Mouse (Mus musculus) midbrain, embryonic 12.5 days (tissue): ENCODE results near the gene Atf5. TPM values are rescaled to one million over a fixed set of nuclear protein-coding genes. Genes with fewer than 3 reads are reported as not detected.

Experiments
- ATAC-seq: fragments of 200-750 bp; cut with Nextera tagmentation; 2 replicates; pipeline ENCODE4 v1.8.0; 2017; ENCODE audit warnings: low read depth, moderate TSS enrichment, moderate library complexity; ENCODE audit not compliant: low FRiP score
- H3K27ac ChIP-seq: fragments of 300-500 bp; sonication (generic); replicated peaks from 2 replicates; pipeline ENCODE4 v1.5.1; 2016; ENCODE audit warnings: mild to moderate bottlenecking
- H3K27me3 ChIP-seq: fragments of 300-500 bp; sonication (generic); 2 replicates; pipeline ENCODE4 v1.6.1; 2016; ENCODE audit warnings: mild to moderate bottlenecking
- H3K36me3 ChIP-seq: fragments of 300-500 bp; sonication (generic); 2 replicates; pipeline ENCODE4 v1.6.1; 2016
- H3K4me1 ChIP-seq: fragments of 300-500 bp; sonication (generic); 2 replicates; pipeline ENCODE4 v1.6.1; 2016
- H3K4me2 ChIP-seq: fragments of 300-500 bp; sonication (generic); replicated peaks from 2 replicates; pipeline ENCODE4 v1.6.1; 2016; ENCODE audit warnings: mild to moderate bottlenecking, moderate library complexity
- H3K4me3 ChIP-seq: fragments of 300-500 bp; sonication (generic); 2 replicates; pipeline ENCODE4 v1.5.1; 2016; ENCODE audit warnings: mild to moderate bottlenecking
- H3K9ac ChIP-seq: fragments of 300-500 bp; sonication (generic); replicated peaks from 2 replicates; pipeline ENCODE4 v1.6.1; 2016; ENCODE audit warnings: mild to moderate bottlenecking, moderate library complexity
- H3K9me3 ChIP-seq: fragments of 300-500 bp; sonication (generic); 2 replicates; pipeline ENCODE4 v1.6.1; 2016; ENCODE audit warnings: mild to moderate bottlenecking
- WGBS: fragments of 180-500 bp; shearing (Covaris S2); methylation state at CpG from one replicate; pipeline ENCODE4 v1.1.7; 2016; 5-methylcytosine and 5-hydroxymethylcytosine counted together
- polyA plus RNA-seq: library from polyadenylated mRNA; unstranded; fragments of >200 nt; fragmentation: Nextera tagmentation; extraction: Ambion mirVana; gene quantifications from 2 replicates; pipeline ENCODE4 v1.2.1, GENCODE M21; 2016

Atf5 gene
- polyA plus RNA-seq, 1 experiment from 2014 or later, result 5.6 TPM

DNA sequence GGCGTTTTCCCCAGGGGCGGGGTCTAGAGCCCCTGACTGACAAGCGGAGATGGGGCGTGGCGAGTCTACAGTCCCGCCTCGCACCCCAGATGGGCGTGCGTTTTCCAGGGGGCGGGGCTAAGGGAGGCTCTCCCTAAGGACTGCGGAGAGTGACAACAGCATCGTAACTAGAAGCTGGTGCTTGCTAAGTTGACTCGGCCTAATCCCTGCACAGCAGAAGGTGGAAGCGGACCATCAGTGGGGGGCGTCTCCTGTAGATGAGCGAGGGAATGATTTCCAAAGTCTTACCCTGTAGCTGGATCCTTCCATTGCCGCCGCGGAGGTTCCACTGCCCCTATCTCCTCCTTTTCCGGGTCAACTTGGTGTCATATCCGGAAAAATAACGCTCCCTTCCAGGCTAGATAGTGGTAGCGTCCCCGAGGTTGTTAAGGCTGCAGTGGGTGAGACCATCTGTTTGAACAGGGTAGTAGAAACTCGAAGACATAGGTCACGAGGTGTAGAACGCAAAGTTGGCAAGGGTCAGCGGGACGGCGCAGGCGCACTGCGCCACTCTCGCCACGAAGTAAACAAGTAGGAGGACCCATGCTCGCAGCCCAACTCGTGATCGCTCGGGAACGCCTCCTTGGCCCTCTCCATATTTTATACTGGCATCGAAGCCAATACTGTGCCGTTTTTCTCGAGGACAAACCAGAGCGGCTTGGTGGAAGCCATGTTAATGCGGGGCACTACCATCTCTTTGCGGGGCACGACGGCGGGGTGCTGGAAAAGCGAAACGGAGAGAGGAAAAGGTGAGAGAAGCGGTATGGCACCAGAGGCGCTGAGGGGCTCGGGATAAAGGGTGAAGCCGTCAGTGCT lies 32.3 kb upstream of the Atf5 start, which contains the start of the genes Akt1s1 and Tbc1d17:
Akt1s1 (plus strand) TSS at position 431 of the 855 bp plus-strand sequence.
Tbc1d17 (minus strand) TSS at position 519 of the 855 bp plus-strand sequence.
- Histone ChIP-seq H3K4me3 (peak within 1 kb of the TSS; percentile 78), H3K27ac (peak within 1 kb of the TSS; percentile 93), H3K27me3 (no peaks in the 10 kb centered on the region), H3K4me2 (peak within 1 kb of the TSS; percentile 89), H3K4me1 (peaks cover 38% of the 10 kb centered on the region), H3K9me3 (no peaks in the 10 kb centered on the region), H3K9ac (peak within 1 kb of the TSS; percentile 67), H3K36me3 (peaks cover 44% of the 10 kb centered on the region)
- WGBS, result under 1% methylated on average over 54 of the region's 54 CpGs
- peak; percentile 82 for ATAC-seq

DNA sequence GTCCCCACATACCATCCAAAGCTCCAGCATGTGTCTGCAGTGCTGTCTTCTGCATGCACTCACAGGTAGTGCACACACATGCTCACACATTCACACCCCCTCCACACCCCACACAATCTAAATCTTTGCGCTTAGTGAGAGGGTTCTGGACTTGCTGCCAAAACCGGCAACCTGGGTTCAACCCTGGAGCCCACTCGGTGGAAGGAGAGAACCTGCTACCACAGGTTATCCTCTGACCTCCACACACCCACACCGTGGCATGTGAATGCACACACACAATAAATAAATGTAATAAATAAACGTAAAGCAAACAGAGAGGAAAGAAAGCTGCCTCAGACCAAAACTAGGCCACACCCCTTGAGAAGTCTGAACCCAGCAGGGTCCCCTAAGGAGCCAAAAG lies 31.3 kb upstream of the Atf5 start:
- no peaks in the 10 kb centered on the region for H3K9me3 ChIP-seq
- 90% methylated on average over 5 of the region's 5 CpGs for WGBS
- peaks cover 29% of the 10 kb centered on the region for H3K4me1 ChIP-seq
- peak overlapping the region; percentile 93; the same call in 1 of the 2 replicates for H3K27ac ChIP-seq
- peaks cover 46% of the 10 kb centered on the region for H3K36me3 ChIP-seq
- no peaks in the 10 kb centered on the region for H3K27me3 ChIP-seq
- peak overlapping the region; percentile 89 for H3K4me2 ChIP-seq
- peak overlapping the region; percentile 78 for H3K4me3 ChIP-seq
- no peak for ATAC-seq
- peak overlapping the region; percentile 51 for H3K9ac ChIP-seq

DNA sequence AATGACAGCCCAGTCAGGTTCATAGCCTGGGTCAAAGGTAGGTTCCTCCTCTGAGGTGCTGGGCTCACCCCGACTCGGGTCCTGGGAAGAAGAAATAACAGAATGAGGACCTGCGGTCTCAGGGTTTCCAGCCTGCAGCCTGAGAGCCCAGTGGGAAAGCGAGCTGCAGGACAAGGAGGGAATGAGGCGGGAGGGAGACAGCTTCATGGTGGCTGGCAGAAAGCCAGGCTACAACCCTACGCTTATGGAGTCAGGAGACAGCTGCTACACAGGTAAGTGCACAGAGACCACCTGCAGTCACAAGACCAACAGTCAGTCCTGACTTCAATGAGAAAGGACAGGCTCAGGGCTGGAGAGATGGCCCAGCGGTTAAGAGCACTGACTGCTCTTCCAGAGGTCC lies 30.3 kb upstream of the Atf5 start:
- Histone ChIP-seq H3K9ac (no peak overlapping the region), H3K4me2 (no peak overlapping the region), H3K27me3 (peaks cover 1% of the 10 kb centered on the region; the same call in 1 of the 2 replicates), H3K4me1 (peaks cover 27% of the 10 kb centered on the region), H3K36me3 (peaks cover 50% of the 10 kb centered on the region), H3K9me3 (no peaks in the 10 kb centered on the region), H3K27ac (no peak overlapping the region), H3K4me3 (no peak overlapping the region)
- 93% methylated on average over 7 of the region's 7 CpGs for WGBS
- no peak for ATAC-seq

DNA sequence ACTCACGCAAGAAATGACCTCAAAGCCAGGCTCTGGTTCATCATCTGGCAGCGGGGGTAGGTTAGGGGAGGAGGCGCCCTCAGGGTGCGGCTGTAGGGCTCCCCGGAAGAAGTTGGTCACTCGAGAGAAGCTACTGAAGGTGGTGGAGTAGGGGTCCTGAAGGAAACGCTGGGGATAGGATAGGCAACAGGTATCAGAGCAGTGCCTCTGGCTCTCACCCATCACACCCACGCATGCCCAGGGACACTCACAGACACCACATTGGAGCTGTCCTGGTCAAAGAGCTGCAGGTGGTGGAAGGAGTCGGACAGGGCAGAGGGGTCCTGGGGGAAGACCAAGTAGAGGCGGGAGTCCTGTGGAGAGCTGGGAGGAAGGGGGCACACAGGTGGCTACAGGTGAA lies 28.5 kb upstream of the Atf5 start:
- Histone ChIP-seq H3K4me1 (peaks cover 13% of the 10 kb centered on the region), H3K4me3 (no peak overlapping the region), H3K4me2 (no peak overlapping the region), H3K27ac (no peak overlapping the region), H3K9ac (no peak overlapping the region), H3K36me3 (peaks cover 64% of the 10 kb centered on the region), H3K9me3 (no peaks in the 10 kb centered on the region), H3K27me3 (peaks cover 19% of the 10 kb centered on the region)
- 95% methylated on average over 10 of the region's 10 CpGs for WGBS
- ATAC-seq, result no peak

DNA sequence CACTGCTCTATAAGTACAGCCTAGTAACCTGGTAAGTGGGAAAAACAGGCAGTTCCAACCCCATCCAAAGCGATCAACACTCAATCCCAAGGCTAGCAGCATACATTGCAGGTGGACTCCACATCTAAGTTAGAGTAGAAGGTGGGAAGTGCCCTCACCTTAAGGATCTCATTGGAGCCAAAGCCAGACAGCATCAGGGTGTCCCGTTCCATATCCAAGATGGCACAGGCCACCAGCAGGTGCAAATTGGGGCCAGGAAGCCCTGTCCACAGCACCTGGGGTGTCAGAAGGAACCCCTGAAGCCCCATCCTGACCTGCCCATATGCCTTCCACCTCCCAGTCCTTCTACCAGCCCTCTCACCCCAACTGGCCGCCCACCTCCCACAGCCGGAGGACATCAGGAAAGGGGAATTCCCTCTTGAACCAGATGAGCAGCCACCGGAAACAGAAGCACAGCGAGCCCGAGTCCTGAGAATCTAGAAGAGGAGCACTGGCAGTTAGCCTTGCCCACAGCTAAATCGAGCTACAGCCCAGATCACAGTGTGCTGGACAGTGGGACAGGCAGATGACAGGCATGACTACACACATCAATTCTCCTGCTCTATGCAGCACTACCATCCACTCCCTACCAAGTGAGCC lies 25.5 kb upstream of the Atf5 start:
- H3K27ac ChIP-seq, result no peak overlapping the region
- H3K9me3 ChIP-seq, result no peaks in the 10 kb centered on the region
- no peak overlapping the region for H3K4me3 ChIP-seq
- H3K4me2 ChIP-seq, result no peak overlapping the region
- H3K36me3 ChIP-seq, result peaks cover 64% of the 10 kb centered on the region
- H3K9ac ChIP-seq, result no peak overlapping the region
- ATAC-seq, result no peak
- peaks cover 12% of the 10 kb centered on the region for H3K4me1 ChIP-seq
- peaks cover 43% of the 10 kb centered on the region for H3K27me3 ChIP-seq
- WGBS, result 98% methylated on average over 8 of the region's 8 CpGs

DNA sequence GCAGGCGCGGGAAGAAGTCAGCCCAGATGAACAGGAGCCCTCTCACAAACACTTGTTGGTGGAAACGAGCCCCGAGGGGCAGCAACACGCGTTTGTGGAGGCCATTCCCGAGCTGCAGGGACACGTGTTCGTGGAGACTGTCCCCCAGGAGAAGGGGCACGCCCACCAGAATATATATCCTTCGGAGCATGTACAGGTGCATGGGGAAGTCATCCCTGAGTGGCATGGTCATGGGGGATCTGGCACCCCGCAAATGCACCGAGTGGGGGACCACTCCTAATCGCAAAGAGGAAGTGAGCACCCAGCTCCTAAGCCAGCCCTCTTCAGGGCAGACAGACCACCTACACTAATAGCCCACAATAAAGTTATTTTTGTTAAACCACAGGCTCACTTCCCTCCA lies 24.0 kb upstream of the Atf5 start:
- Histone ChIP-seq H3K36me3 (peaks cover 50% of the 10 kb centered on the region), H3K4me2 (no peak overlapping the region; the same call in 1 of the 2 replicates), H3K9me3 (no peaks in the 10 kb centered on the region), H3K27me3 (peaks cover 43% of the 10 kb centered on the region), H3K4me1 (peaks cover 12% of the 10 kb centered on the region), H3K27ac (no peak overlapping the region), H3K9ac (no peak overlapping the region), H3K4me3 (no peak overlapping the region)
- 58% methylated on average over 14 of the region's 14 CpGs for WGBS
- no peak for ATAC-seq

DNA sequence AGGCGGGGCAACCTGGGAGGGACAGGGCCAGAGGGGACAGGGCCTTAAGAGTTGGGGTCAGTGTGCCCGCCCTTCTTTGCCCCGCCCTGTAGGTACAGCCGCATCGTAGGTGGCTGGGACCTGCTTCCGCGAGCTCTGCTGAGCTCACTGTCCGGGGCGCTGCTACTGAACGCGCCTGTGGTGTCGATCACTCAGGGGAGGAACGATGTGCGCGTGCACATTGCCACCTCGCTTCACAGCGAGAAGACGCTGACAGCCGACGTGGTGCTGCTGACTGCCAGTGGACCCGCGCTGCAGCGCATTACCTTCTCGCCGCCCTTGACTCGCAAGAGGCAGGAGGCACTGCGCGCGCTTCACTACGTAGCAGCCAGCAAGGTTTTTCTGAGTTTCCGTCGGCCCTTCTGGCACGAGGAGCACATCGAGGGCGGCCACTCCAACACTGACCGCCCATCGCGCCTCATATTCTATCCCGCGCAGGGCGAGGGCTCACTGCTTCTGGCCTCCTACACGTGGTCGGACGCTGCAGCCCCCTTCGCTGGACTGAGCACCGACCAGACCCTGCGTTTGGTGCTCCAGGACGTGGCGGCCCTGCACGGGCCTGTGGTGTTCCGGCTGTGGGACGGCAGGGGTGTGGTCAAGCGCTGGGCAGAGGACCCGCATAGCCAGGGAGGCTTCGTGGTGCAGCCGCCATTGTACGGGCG lies 23.2 kb upstream of the Atf5 start:
- peak overlapping the region; percentile 50 for H3K9ac ChIP-seq
- H3K4me2 ChIP-seq, result peak overlapping the region; percentile 51
- H3K9me3 ChIP-seq, result no peaks in the 10 kb centered on the region
- peaks cover 43% of the 10 kb centered on the region for H3K27me3 ChIP-seq
- H3K4me1 ChIP-seq, result peaks cover 12% of the 10 kb centered on the region
- H3K4me3 ChIP-seq, result peak overlapping the region; percentile 31
- peak; percentile 68 for ATAC-seq
- peaks cover 42% of the 10 kb centered on the region for H3K36me3 ChIP-seq
- 1% methylated on average over 58 of the region's 58 CpGs for WGBS
- no peak overlapping the region for H3K27ac ChIP-seq

DNA sequence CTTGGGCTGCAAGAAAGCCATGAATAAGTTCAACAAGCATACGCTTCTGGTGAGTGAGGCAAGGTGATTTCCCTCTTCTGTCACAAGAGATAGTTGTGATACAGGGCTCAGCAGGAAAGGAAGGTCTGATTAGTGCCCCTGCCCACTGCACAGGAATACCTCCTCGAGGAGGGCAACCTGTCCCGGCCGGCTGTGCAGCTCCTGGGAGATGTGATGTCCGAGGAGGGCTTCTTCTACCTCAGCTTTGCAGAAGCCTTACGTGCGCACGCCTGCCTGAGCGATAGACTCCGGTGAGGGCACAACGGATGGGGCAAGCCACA lies 22.7 kb upstream of the Atf5 start:
- H3K36me3 ChIP-seq, result peaks cover 37% of the 10 kb centered on the region
- H3K4me1 ChIP-seq, result peaks cover 12% of the 10 kb centered on the region
- no peaks in the 10 kb centered on the region for H3K9me3 ChIP-seq
- H3K9ac ChIP-seq, result peak overlapping the region; percentile 50
- peak overlapping the region; percentile 31 for H3K4me3 ChIP-seq
- ATAC-seq, result no peak
- H3K27me3 ChIP-seq, result peaks cover 43% of the 10 kb centered on the region
- 30% methylated on average over 11 of the region's 11 CpGs for WGBS
- peak overlapping the region; percentile 51 for H3K4me2 ChIP-seq
- H3K27ac ChIP-seq, result no peak overlapping the region

DNA sequence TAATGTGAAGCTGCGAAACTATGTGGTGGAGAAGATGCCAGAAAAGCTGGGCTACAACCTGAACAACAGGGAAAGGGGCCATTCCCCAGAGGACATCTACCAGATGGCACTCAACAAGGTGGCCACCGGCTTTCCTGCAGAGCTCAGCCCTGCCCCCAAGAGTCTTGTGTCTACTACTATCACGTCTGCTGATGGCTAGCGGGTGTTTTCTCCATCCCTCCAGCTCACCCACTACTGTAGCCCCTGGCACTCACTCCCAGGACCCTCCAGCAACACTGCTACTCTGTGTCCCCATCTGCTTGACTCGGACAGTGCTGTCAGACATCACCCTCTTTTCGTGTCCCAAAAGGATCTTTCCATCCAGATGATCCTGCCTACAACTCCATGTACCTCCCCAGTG lies 21.6 kb upstream of the Atf5 start:
- Histone ChIP-seq H3K9ac (no peak overlapping the region), H3K9me3 (no peaks in the 10 kb centered on the region), H3K27ac (no peak overlapping the region), H3K27me3 (peaks cover 43% of the 10 kb centered on the region), H3K4me3 (no peak overlapping the region), H3K4me2 (no peak overlapping the region), H3K36me3 (peaks cover 27% of the 10 kb centered on the region), H3K4me1 (peaks cover 12% of the 10 kb centered on the region)
- WGBS, result 86% methylated on average over 6 of the region's 6 CpGs
- no peak for ATAC-seq

DNA sequence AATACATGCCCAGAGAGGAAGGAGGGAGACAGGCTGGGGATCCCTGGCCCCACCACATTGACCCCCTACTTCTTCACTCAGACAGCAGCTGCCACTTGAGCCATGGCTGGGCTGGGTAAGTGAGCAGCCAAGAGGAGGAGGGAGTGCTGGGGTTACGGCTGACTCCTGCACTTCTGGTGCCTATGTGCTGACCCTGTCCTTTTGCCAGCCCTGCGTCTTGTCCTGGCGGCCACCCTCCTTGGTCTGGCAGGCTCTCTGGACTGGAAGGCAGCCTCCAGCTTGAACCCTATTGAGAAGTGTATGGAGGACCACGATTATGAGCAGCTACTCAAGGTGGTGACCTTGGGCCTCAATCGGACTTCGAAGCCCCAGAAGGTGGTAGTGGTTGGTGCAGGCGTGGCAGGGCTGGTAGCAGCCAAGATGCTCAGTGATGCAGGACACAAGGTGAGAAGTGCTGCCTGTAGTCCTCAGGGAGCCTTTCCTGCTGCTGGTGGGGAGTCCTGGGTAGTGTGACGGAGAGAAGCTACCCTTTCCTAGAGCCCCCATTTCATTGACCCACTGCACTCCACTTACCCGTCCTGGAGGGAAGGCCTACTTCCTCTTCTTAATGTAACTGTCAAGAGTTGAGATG lies 20.1 kb upstream of the Atf5 start:
- ATAC-seq, result no peak
- Histone ChIP-seq H3K9me3 (no peaks in the 10 kb centered on the region), H3K27me3 (peaks cover 39% of the 10 kb centered on the region), H3K4me2 (no peak overlapping the region), H3K4me1 (peaks cover 12% of the 10 kb centered on the region), H3K36me3 (peaks cover 19% of the 10 kb centered on the region; the same call in 1 of the 2 replicates), H3K9ac (no peak overlapping the region), H3K4me3 (no peak overlapping the region), H3K27ac (no peak overlapping the region)
- 87% methylated on average over 9 of the region's 9 CpGs for WGBS

DNA sequence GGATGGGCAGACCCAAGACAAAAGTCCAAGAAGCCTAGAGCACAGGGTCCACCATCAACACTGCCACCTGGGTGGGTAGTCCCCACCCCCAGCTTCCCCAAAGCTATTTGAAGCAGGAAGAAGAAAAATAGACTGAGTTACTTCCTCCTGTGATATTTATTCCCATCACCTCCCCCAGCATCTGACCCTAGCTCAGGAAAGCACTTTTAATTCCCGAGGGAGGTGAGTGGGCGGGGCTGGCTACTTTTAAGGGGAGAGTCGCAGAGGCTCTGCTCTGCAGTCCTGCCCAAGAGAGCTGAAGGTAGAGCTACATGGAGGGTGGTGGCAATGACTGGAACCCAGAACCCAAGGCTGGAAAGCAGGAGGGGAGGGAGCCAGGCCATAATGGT lies 19.6 kb upstream of the Atf5 start:
- Histone ChIP-seq H3K4me3 (no peak overlapping the region), H3K9ac (no peak overlapping the region), H3K27ac (no peak overlapping the region), H3K27me3 (peaks cover 33% of the 10 kb centered on the region), H3K9me3 (no peaks in the 10 kb centered on the region), H3K4me2 (no peak overlapping the region), H3K36me3 (peaks cover 19% of the 10 kb centered on the region), H3K4me1 (peaks cover 12% of the 10 kb centered on the region)
- WGBS, result 55% methylated on average over 3 of the region's 3 CpGs
- no peak for ATAC-seq
